Mouse (Mus musculus) liver, embryonic 13.5 days (tissue): ENCODE measurements around the gene Lypla2. TPM values are rescaled to one million over a fixed set of nuclear protein-coding genes. Genes with fewer than 3 reads are reported as not detected.

Source experiments
- ATAC-seq: fragments of 200-750 bp; cut with Nextera tagmentation; 2 replicates; pipeline ENCODE4 v1.8.0; 2017; ENCODE audit warnings: low read depth, mild to moderate bottlenecking, moderate number of reproducible peaks, moderate library complexity
- DNase-seq: peaks from one replicate; pipeline ENCODE4 v3.0.0; 2022
- H3K27ac ChIP-seq: fragments of 300-500 bp; sonication (generic); 2 replicates; pipeline ENCODE4 v1.5.1; 2015; ENCODE audit warnings: moderate library complexity, mild to moderate bottlenecking, inconsistent platforms
- H3K27me3 ChIP-seq: fragments of 300-500 bp; sonication (generic); 2 replicates; pipeline ENCODE4 v1.6.1; 2015; ENCODE audit warnings: mild to moderate bottlenecking, inconsistent platforms
- H3K36me3 ChIP-seq: fragments of 300-500 bp; sonication (generic); 2 replicates; pipeline ENCODE4 v1.6.1; 2015; ENCODE audit warnings: mild to moderate bottlenecking, inconsistent platforms
- H3K4me1 ChIP-seq: fragments of 300-500 bp; sonication (generic); replicated peaks from 2 replicates; pipeline ENCODE4 v1.6.1; 2015; ENCODE audit warnings: inconsistent platforms
- H3K4me2 ChIP-seq: fragments of 300-500 bp; sonication (generic); 2 replicates; pipeline ENCODE4 v1.6.1; 2015; ENCODE audit warnings: inconsistent platforms, mild to moderate bottlenecking, moderate library complexity
- H3K4me3 ChIP-seq: fragments of 300-500 bp; sonication (generic); replicated peaks from 2 replicates; pipeline ENCODE4 v1.5.1; 2015; ENCODE audit warnings: mild to moderate bottlenecking, inconsistent platforms
- H3K9ac ChIP-seq: fragments of 300-500 bp; sonication (generic); 2 replicates; pipeline ENCODE4 v1.6.1; 2015; ENCODE audit warnings: mild to moderate bottlenecking, inconsistent platforms
- H3K9me3 ChIP-seq: fragments of 300-500 bp; sonication (generic); replicated peaks from 2 replicates; pipeline ENCODE4 v1.6.1; 2016; ENCODE audit warnings: inconsistent platforms
- WGBS: fragments of 180-500 bp; shearing (Covaris S2); methylation state at CpG from one replicate; pipeline ENCODE4 v1.1.7; 2015; ENCODE audit not compliant: insufficient replicate concordance; 5-methylcytosine and 5-hydroxymethylcytosine counted together
- polyA plus RNA-seq: library from polyadenylated mRNA; unstranded; fragments of >200 nt; fragmentation: Nextera tagmentation; extraction: Ambion mirVana; gene quantifications from 2 replicates; pipeline ENCODE4 v1.2.1, GENCODE M21; 2015

Lypla2 gene
- polyA plus RNA-seq, 1 experiment from 2014 or later = 49.7 TPM

GRCm38 (mm10) chr4:135918635-135919279 lies 53.7 kb downstream of the Lypla2 start:
- no peak overlapping the region for H3K4me3 ChIP-seq
- peak overlapping the region; percentile 5; the same call in 1 of the 2 replicates for H3K4me2 ChIP-seq
- no peak overlapping the region for H3K9ac ChIP-seq
- ATAC-seq (no peak), DNase-seq (no peak)
- no peaks in the 10 kb centered on the region for H3K27me3 ChIP-seq
- H3K4me1 ChIP-seq = peaks cover 21% of the 10 kb centered on the region
- H3K9me3 ChIP-seq = no peaks in the 10 kb centered on the region
- peaks cover 17% of the 10 kb centered on the region for H3K36me3 ChIP-seq
- WGBS = 47% methylated on average over 13 of the region's 13 CpGs
- no peak overlapping the region for H3K27ac ChIP-seq

Other genes starting within 250 kb of the Lypla2 start
- 0.23 and 0.32 TPM in 2 replicates for gene Il22ra1, start 244.5 kb downstream of the Lypla2 start, polyA plus RNA-seq
- gene Myom3, start 212.9 kb downstream of the Lypla2 start, polyA plus RNA-seq = 0.08 and 0.20 TPM in 2 replicates
- 119 and 147 TPM in 2 replicates for gene Srsf10, start 116.9 kb downstream of the Lypla2 start, polyA plus RNA-seq
- gene Pnrc2, start 98.8 kb downstream of the Lypla2 start, polyA plus RNA-seq = 88.0 and 109 TPM in 2 replicates
- gene Cnr2, start 77.2 kb downstream of the Lypla2 start, polyA plus RNA-seq = 2.5 and 3.0 TPM in 2 replicates
- 18.1 and 21.4 TPM in 2 replicates for gene Fuca1, start 51.9 kb downstream of the Lypla2 start, polyA plus RNA-seq
- 71.9 and 73.5 TPM in 2 replicates for gene Hmgcl, start 26.2 kb downstream of the Lypla2 start, polyA plus RNA-seq
- gene Gale, start 8.9 kb downstream of the Lypla2 start, polyA plus RNA-seq = 35.6 and 35.7 TPM in 2 replicates
- 99.8 and 111 TPM in 2 replicates for gene Pithd1, start 14.6 kb upstream of the Lypla2 start, polyA plus RNA-seq
- gene Eloa, start 49.1 kb upstream of the Lypla2 start, polyA plus RNA-seq = 27.7 and 35.1 TPM in 2 replicates
- 341 and 377 TPM in 2 replicates for gene Rpl11, start 80.8 kb upstream of the Lypla2 start, polyA plus RNA-seq
- 48.1 and 51.3 TPM in 2 replicates for gene Id3, start 170.9 kb upstream of the Lypla2 start, polyA plus RNA-seq
- 64.7 and 72.1 TPM in 2 replicates for gene E2f2, start 199.8 kb upstream of the Lypla2 start, polyA plus RNA-seq
- 1.1 and 1.4 TPM in 2 replicates for gene Asap3, start 233.7 kb upstream of the Lypla2 start, polyA plus RNA-seq